Mouse (Mus musculus) lung, postnatal 0 days (tissue): Measurements from ENCODE around the gene Akap5.

Experiments used
- CTCF ChIP-seq: IDR thresholded peaks from 2 replicates; pipeline ENCODE4 v1.5.1; 2016; ENCODE audit warnings: antibody characterized with exemption, mild to moderate bottlenecking
- EP300 ChIP-seq: IDR thresholded peaks from 2 replicates; pipeline ENCODE4 v1.6.1; 2016; ENCODE audit warnings: antibody characterized with exemption, mild to moderate bottlenecking, control low read depth

GRCm38 (mm10) chr12:76336111-76336965, 11.6 kb downstream of the Akap5 start:
- TF ChIP-seq CTCF (no peak), EP300 (no peak)
